Mouse (Mus musculus): ENCODE data around the gene Grin2c. TPM values are rescaled to one million over a fixed set of nuclear protein-coding genes. Genes with fewer than 3 reads are reported as not detected.
A peak's percentile ranks its signal among the peaks of the same experiment; 100 is the strongest.

The Grin2c gene
- polyA plus RNA-seq, 1 experiment: 0.13 TPM

- no peak overlapping the region for H3K27ac ChIP-seq (ENCODE audit: insufficient read depth, low read length)
- TF ChIP-seq POLR2A (IDR thresholded peaks at IDR 0.05; ENCODE audit: insufficient read depth, low read length): no peak
- TF ChIP-seq CTCF (IDR thresholded peaks at IDR 0.05; ENCODE audit: low read depth, low read length): no peak
- TF ChIP-seq EP300 (IDR thresholded peaks at IDR 0.05; ENCODE audit: insufficient read depth, low read depth, low read length): no peak
- H3K4me3 ChIP-seq (ENCODE audit: low read depth, low read length): no peak overlapping the region
- no peaks in the 10 kb centered on the region for H3K36me3 ChIP-seq (ENCODE audit: control insufficient read depth, insufficient read depth, low read length, poor library complexity, severe bottlenecking)
- peaks cover 4% of the 10 kb centered on the region for H3K27me3 ChIP-seq (ENCODE audit: control insufficient read depth, insufficient read depth, low read length, poor library complexity, severe bottlenecking)
- H3K9ac ChIP-seq (ENCODE audit: low read depth, poor library complexity, severe bottlenecking): no peak overlapping the region
- no peaks in the 10 kb centered on the region for H3K9me3 ChIP-seq (replicated peaks; ENCODE audit: control insufficient read depth, insufficient read depth, low read length, poor library complexity, severe bottlenecking)
- H3K4me1 ChIP-seq (ENCODE audit: control insufficient read depth, insufficient read depth, low read length): peaks cover 2% of the 10 kb centered on the region
These were observed 4.4 kb upstream of the Grin2c start for GRCm38 (mm10) chr11:115271481-115271880.

- TF ChIP-seq EP300 (IDR thresholded peaks at IDR 0.05; ENCODE audit: insufficient read depth, low read depth, low read length) (no peak), POLR2A (IDR thresholded peaks at IDR 0.05; ENCODE audit: insufficient read depth, low read length) (no peak), CTCF (IDR thresholded peaks at IDR 0.05; ENCODE audit: low read depth, low read length) (no peak)
- Histone ChIP-seq H3K36me3 (ENCODE audit: control insufficient read depth, insufficient read depth, low read length, poor library complexity, severe bottlenecking) (no peaks in the 10 kb centered on the region), H3K27ac (ENCODE audit: insufficient read depth, low read length) (no peak overlapping the region), H3K4me3 (ENCODE audit: low read depth, low read length) (no peak overlapping the region), H3K9me3 (replicated peaks; ENCODE audit: control insufficient read depth, insufficient read depth, low read length, poor library complexity, severe bottlenecking) (no peaks in the 10 kb centered on the region), H3K27me3 (ENCODE audit: control insufficient read depth, insufficient read depth, low read length, poor library complexity, severe bottlenecking) (peaks cover 7% of the 10 kb centered on the region), H3K4me1 (ENCODE audit: control insufficient read depth, insufficient read depth, low read length) (peaks cover 2% of the 10 kb centered on the region), H3K9ac (ENCODE audit: low read depth, poor library complexity, severe bottlenecking) (no peak overlapping the region)
These were observed 4.0 kb upstream of the Grin2c start for GRCm38 (mm10) chr11:115271052-115271451.

- H3K4me1 ChIP-seq (ENCODE audit: control insufficient read depth, insufficient read depth, low read length): no peaks in the 10 kb centered on the region
- no peak overlapping the region for H3K4me3 ChIP-seq (ENCODE audit: low read depth, low read length)
- H3K9me3 ChIP-seq (replicated peaks; ENCODE audit: control insufficient read depth, insufficient read depth, low read length, poor library complexity, severe bottlenecking): no peaks in the 10 kb centered on the region
- TF ChIP-seq EP300 (IDR thresholded peaks at IDR 0.05; ENCODE audit: insufficient read depth, low read depth, low read length) (no peak), CTCF (IDR thresholded peaks at IDR 0.05; ENCODE audit: low read depth, low read length) (peak; percentile 92)
- H3K36me3 ChIP-seq (ENCODE audit: control insufficient read depth, insufficient read depth, low read length, poor library complexity, severe bottlenecking): no peaks in the 10 kb centered on the region
- H3K9ac ChIP-seq (ENCODE audit: low read depth, poor library complexity, severe bottlenecking): no peak overlapping the region
- H3K27ac ChIP-seq (ENCODE audit: insufficient read depth, low read length): no peak overlapping the region
- peaks cover 7% of the 10 kb centered on the region for H3K27me3 ChIP-seq (ENCODE audit: control insufficient read depth, insufficient read depth, low read length, poor library complexity, severe bottlenecking)
These were observed 3.3 kb upstream of the Grin2c start for GRCm38 (mm10) chr11:115270148-115270861.

- no peak overlapping the region for H3K27ac ChIP-seq (ENCODE audit: insufficient read depth, low read length)
- no peaks in the 10 kb centered on the region for H3K36me3 ChIP-seq (ENCODE audit: control insufficient read depth, insufficient read depth, low read length, poor library complexity, severe bottlenecking)
- TF ChIP-seq EP300 (IDR thresholded peaks at IDR 0.05; ENCODE audit: insufficient read depth, low read depth, low read length) (no peak), POLR2A (IDR thresholded peaks at IDR 0.05; ENCODE audit: insufficient read depth, low read length) (no peak), CTCF (IDR thresholded peaks at IDR 0.05; ENCODE audit: low read depth, low read length) (no peak)
- no peak overlapping the region for H3K9ac ChIP-seq (ENCODE audit: low read depth, poor library complexity, severe bottlenecking)
- no peaks in the 10 kb centered on the region for H3K4me1 ChIP-seq (ENCODE audit: control insufficient read depth, insufficient read depth, low read length)
- H3K4me3 ChIP-seq (ENCODE audit: low read depth, low read length): no peak overlapping the region
- H3K27me3 ChIP-seq (ENCODE audit: control insufficient read depth, insufficient read depth, low read length, poor library complexity, severe bottlenecking): peaks cover 7% of the 10 kb centered on the region
- H3K9me3 ChIP-seq (replicated peaks; ENCODE audit: control insufficient read depth, insufficient read depth, low read length, poor library complexity, severe bottlenecking): no peaks in the 10 kb centered on the region
These were observed 2.5 kb upstream of the Grin2c start for GRCm38 (mm10) chr11:115269330-115270066.

- no peak overlapping the region for H3K27ac ChIP-seq (ENCODE audit: insufficient read depth, low read length)
- TF ChIP-seq CTCF (IDR thresholded peaks at IDR 0.05; ENCODE audit: low read depth, low read length) (no peak), EP300 (IDR thresholded peaks at IDR 0.05; ENCODE audit: insufficient read depth, low read depth, low read length) (no peak), POLR2A (IDR thresholded peaks at IDR 0.05; ENCODE audit: insufficient read depth, low read length) (no peak)
- no peaks in the 10 kb centered on the region for H3K36me3 ChIP-seq (ENCODE audit: control insufficient read depth, insufficient read depth, low read length, poor library complexity, severe bottlenecking)
- H3K4me1 ChIP-seq (ENCODE audit: control insufficient read depth, insufficient read depth, low read length): no peaks in the 10 kb centered on the region
- H3K9ac ChIP-seq (ENCODE audit: low read depth, poor library complexity, severe bottlenecking): no peak overlapping the region
- no peaks in the 10 kb centered on the region for H3K9me3 ChIP-seq (replicated peaks; ENCODE audit: control insufficient read depth, insufficient read depth, low read length, poor library complexity, severe bottlenecking)
- H3K27me3 ChIP-seq (ENCODE audit: control insufficient read depth, insufficient read depth, low read length, poor library complexity, severe bottlenecking): peaks cover 7% of the 10 kb centered on the region
- no peak overlapping the region for H3K4me3 ChIP-seq (ENCODE audit: low read depth, low read length)
These were observed 915 bp upstream of the Grin2c start for GRCm38 (mm10) chr11:115267958-115268357.

GRCm38 (mm10) chr11:115266400-115266778 is 654 bp downstream of the Grin2c start:
- H3K9me3 ChIP-seq (replicated peaks; ENCODE audit: control insufficient read depth, insufficient read depth, low read length, poor library complexity, severe bottlenecking): no peaks in the 10 kb centered on the region
- H3K4me3 ChIP-seq (ENCODE audit: low read depth, low read length): peak overlapping the region; percentile 54
- no peaks in the 10 kb centered on the region for H3K4me1 ChIP-seq (ENCODE audit: control insufficient read depth, insufficient read depth, low read length)
- no peak for TF ChIP-seq POLR2A (IDR thresholded peaks at IDR 0.05; ENCODE audit: insufficient read depth, low read length)
- no peak for TF ChIP-seq EP300 (IDR thresholded peaks at IDR 0.05; ENCODE audit: insufficient read depth, low read depth, low read length)
- TF ChIP-seq CTCF (IDR thresholded peaks at IDR 0.05; ENCODE audit: low read depth, low read length): no peak
- H3K27me3 ChIP-seq (ENCODE audit: control insufficient read depth, insufficient read depth, low read length, poor library complexity, severe bottlenecking): peaks cover 7% of the 10 kb centered on the region
- no peaks in the 10 kb centered on the region for H3K36me3 ChIP-seq (ENCODE audit: control insufficient read depth, insufficient read depth, low read length, poor library complexity, severe bottlenecking)
- peak overlapping the region; percentile 67 for H3K9ac ChIP-seq (ENCODE audit: low read depth, poor library complexity, severe bottlenecking)
- no peak overlapping the region for H3K27ac ChIP-seq (ENCODE audit: insufficient read depth, low read length)

Data from ES-Bruce4 (cell line).